Mouse (Mus musculus): ENCODE data around the gene S100a1.
A peak's percentile ranks its signal among the peaks of the same experiment; 100 is the strongest.

S100a1 gene

DNA sequence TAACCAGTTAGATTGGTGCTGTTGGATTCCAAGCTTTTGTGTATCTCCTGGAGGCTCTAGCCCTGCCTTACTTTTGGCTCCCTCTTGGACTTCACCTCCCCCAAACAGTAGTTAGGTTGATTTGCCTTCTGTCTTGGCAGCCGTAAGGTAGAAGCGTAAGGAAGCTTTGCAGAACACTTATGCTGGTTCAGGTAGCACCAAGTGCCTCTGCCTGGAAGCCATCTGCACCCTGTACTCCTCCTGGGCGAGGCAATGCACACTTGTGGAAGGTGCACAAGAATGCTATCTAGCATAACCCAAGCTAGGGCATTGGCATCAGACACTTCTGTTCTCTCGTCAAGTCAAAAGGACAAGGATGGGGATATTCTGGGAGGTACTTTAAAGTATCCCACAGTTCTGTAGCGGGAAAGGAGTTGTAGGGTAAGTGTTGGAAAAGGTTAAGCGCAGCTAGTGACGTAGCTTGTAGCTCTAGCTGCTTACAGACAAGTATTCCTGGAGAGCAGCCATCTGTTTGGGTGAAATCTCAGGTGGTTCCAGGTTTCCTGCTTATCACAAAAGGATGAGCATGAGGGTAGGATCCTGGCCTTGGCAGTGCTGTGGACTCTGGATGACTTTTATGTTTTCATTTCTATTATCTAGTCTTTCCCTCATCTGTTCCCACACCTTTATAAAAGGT, 18.2 kb downstream of the S100a1 start:
- Histone ChIP-seq H3K27me3 (ENCODE audit: control insufficient read depth, insufficient read depth, low read length, poor library complexity, severe bottlenecking) (no peaks in the 10 kb centered on the region), H3K36me3 (ENCODE audit: control insufficient read depth, insufficient read depth, low read length, poor library complexity, severe bottlenecking) (peaks cover 11% of the 10 kb centered on the region)

DNA sequence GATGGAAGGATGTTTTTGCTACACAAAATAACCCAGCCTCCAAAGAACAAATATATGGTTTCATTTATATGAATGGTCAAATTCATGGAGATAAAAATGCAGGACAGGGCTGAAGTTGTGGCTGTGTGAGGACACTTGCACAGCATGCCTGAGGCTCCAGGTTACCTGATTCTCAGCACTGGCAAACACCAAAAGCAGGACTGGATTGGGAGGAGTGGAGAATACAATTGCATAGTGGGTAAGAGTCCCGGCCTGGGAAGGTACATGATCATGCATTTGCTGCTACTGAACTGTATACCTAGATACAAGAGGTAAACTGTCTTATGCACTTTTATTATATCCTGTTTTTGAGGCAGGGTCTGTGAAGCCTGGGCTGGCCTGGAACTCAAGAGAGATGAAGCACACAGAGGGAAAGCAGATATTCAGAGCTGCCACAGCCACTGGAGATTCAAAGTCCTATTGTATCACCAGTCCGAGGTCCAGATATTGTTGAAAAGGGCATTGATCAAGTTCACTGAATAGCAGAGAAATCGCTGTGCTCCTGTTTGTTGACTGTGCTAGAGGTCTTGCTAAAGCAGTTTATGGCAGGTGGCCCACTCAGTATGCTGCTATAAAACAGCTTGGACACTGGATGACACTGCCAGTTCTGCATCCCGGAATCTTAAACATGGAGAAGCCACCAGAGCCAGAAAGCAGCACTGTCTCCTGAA, 20.2 kb downstream of the S100a1 start:
- no peak for DNase-seq (ENCODE audit: low read depth, low spot score)
- Histone ChIP-seq H3K36me3 (ENCODE audit: control insufficient read depth, insufficient read depth, low read length, poor library complexity, severe bottlenecking) (peaks cover 10% of the 10 kb centered on the region), H3K27me3 (ENCODE audit: control insufficient read depth, insufficient read depth, low read length, poor library complexity, severe bottlenecking) (no peaks in the 10 kb centered on the region)

More for the DNA sequence above, 18.2 kb downstream of the S100a1 start:
- DNase-seq (ENCODE audit: low read depth, low spot score) = no peak

DNA sequence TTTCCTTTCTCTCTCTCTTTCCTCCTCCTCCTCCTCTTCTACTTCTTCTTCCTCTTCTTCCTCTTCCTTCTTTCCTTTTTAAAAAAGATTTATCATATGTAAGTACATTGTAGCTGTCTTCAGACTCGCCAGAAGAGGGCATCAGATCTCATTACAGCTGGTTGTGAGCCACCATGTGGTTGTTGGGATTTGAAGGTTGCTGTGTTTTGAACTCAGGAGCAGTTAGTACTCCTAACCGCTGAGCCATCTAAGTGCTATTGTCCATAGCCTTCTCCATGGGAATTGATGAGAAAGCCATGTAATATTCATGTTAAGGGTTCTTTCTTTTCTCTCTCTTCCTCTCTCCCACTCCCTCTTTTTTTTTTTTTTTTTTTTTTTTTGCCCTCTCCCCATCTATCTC, 22.8 kb downstream of the S100a1 start:
- Histone ChIP-seq H3K36me3 (ENCODE audit: control insufficient read depth, insufficient read depth, low read length, poor library complexity, severe bottlenecking) (peaks cover 4% of the 10 kb centered on the region; the same call in 1 of the 2 replicates), H3K27me3 (ENCODE audit: control insufficient read depth, insufficient read depth, low read length, poor library complexity, severe bottlenecking) (no peaks in the 10 kb centered on the region)
- DNase-seq (ENCODE audit: low read depth, low spot score) = peak; percentile 71

DNA sequence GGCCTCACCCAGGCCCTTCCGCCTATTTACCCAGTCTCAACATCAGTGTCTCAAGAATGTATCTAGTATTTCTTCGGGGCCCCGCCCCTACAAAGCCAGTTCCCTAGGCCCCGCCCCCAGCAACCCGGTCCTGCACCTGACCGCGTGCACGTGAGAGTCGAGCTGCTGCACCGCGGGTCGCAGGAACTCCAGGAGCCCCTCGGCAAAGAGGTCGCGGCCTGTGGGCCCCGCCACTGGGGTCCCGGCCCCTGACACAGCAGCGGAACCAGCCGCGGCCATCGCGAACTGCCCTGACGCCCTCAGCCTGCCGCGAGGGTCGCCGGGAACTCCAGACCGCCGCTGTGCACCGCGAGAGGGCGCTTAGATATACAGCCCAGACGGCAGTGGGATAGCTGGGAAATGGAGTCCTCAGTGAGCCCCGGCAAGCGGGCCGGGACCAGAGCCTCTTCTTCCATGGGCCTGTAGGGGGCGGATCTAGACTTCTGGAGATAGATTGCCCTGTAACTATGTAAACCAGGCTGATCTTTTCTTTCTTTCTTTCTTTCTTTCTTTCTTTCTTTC, 23.4 kb downstream of the S100a1 start, which contains the start of gene Snapin:
Gene Snapin, minus strand, starts transcription at position 338 of the 561 bp plus-strand sequence.
- H3K36me3 ChIP-seq (ENCODE audit: control insufficient read depth, insufficient read depth, low read length, poor library complexity, severe bottlenecking) = peaks cover 4% of the 10 kb centered on the region; the same call in 1 of the 2 replicates
- H3K27me3 ChIP-seq (ENCODE audit: control insufficient read depth, insufficient read depth, low read length, poor library complexity, severe bottlenecking) = no peaks in the 10 kb centered on the region
- DNase-seq (ENCODE audit: low read depth, low spot score) = peak; percentile 97

DNA sequence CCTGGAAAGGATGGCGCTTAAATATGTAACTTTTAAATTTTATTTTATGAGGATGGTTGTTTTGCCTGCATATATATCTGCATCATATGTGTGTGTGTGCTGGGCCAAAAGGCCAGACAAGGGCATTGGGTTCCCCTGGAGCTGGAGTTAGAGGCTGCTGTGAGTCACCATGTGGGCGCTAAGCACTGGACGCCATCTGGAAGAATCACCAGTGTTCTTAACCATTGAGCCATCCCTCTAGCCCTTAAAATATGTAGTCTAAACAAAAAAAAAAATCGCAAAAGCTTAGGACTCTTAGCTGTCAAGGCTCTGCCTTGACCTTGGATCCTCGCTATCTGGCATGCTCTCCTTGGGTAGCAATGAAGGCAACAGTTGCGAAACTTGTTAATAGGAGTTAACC, 25.6 kb downstream of the S100a1 start:
- peaks cover 4% of the 10 kb centered on the region; the same call in 1 of the 2 replicates for H3K36me3 ChIP-seq (ENCODE audit: control insufficient read depth, insufficient read depth, low read length, poor library complexity, severe bottlenecking)
- DNase-seq (ENCODE audit: low read depth, low spot score) = no peak
- no peaks in the 10 kb centered on the region for H3K27me3 ChIP-seq (ENCODE audit: control insufficient read depth, insufficient read depth, low read length, poor library complexity, severe bottlenecking)

DNA sequence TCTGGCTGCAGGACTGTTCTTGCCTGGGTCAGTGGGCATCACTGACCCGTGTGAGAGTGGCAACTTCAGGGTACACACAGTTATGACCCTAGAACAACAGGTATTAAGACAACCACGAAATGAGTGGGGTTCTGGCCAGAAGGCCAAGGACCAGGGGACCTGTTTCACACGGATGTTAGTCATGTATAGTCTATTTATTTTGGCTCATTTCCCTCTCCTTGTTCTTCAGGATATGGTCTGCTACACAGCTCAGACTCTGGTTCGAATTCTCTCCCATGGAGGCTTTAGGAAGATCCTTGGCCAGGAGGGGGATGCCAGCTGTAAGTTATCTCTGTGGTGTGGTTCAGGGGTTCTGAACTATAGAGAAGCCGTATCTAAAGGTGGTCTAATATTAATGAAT, 27.2 kb downstream of the S100a1 start:
- H3K36me3 ChIP-seq (ENCODE audit: control insufficient read depth, insufficient read depth, low read length, poor library complexity, severe bottlenecking) = peaks cover 8% of the 10 kb centered on the region

DNA sequence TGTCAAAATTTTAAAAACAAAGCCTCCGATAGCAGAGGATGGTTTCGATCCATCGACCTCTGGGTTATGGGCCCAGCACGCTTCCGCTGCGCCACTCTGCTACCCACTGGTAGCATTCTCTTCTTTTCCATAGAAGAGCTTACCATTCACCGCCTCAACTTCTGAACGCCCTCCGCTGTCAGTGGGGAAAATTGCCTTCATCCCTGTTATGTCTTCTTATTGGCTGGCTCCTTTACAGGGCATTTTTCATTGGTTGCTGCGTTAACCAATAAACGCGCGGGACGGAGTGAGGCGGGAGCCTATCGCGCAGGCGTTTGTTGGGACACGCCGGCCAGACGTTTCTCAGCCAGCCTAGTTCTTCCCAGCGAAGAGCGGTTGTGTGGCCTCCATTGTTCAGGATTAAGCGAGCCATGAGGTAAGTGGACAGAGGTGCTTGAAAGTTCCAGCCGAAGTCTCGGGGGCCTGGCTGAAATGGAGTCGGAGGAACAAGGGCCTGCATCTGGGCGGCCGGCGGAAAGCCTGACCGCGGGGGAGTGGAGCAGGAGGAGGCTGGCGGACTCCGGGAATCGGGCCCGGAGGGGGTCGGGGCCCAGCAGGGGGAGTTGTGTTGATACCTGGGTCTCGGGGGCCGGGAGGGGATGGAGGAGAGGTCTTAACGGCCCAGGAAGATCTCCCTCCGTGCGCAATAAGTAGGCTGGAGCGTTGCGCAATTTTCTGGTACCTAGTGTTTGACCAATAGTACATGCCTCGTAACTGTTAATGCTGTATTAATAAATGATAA, 38.2 kb downstream of the S100a1 start, which contains the start of gene Ilf2:
Gene Ilf2, plus strand, starts transcription at position 296 of the 781 bp plus-strand sequence.
- peak; percentile 99 for DNase-seq (ENCODE audit: low read depth, low spot score)
- Histone ChIP-seq H3K36me3 (ENCODE audit: control insufficient read depth, insufficient read depth, low read length, poor library complexity, severe bottlenecking) (no peaks in the 10 kb centered on the region), H3K27me3 (ENCODE audit: control insufficient read depth, insufficient read depth, low read length, poor library complexity, severe bottlenecking) (no peaks in the 10 kb centered on the region)

More for the DNA sequence above, 27.2 kb downstream of the S100a1 start:
- no peaks in the 10 kb centered on the region for H3K27me3 ChIP-seq (ENCODE audit: control insufficient read depth, insufficient read depth, low read length, poor library complexity, severe bottlenecking)
- DNase-seq (ENCODE audit: low read depth, low spot score) = no peak

DNA sequence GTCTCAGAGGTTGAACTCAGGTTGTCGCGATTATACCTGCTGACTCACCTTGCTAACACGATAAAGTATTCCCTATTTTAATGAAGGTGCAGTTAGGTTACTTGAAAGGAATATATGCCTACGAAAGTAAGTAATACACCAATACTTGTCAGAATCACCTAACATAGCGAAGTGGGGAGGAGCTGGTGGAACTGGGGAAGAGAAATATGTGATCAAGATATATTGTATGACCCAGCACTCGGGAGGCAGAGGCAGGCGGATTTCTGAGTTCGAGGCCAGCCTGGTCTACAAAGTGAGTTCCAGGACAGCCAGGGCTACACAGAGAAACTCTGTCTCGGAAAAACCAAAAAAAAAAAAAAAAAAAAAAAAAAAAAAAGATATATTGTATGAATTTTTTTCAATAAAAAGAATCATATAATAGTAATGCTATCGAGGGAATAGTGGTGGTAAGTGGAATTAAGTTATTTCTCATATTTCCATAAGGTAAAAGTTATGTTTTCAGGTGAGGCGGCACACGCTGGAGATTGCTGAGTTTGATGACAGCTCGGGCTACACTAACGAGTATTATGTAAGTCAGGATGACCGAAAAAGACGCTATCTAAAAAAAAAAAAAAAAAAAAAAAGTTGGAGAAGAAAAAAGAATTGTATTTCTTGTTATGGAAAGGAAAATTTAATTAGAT, 38.9 kb downstream of the S100a1 start:
- Histone ChIP-seq H3K36me3 (ENCODE audit: control insufficient read depth, insufficient read depth, low read length, poor library complexity, severe bottlenecking) (no peaks in the 10 kb centered on the region), H3K27me3 (ENCODE audit: control insufficient read depth, insufficient read depth, low read length, poor library complexity, severe bottlenecking) (no peaks in the 10 kb centered on the region)
- DNase-seq (ENCODE audit: low read depth, low spot score) = no peak

DNA sequence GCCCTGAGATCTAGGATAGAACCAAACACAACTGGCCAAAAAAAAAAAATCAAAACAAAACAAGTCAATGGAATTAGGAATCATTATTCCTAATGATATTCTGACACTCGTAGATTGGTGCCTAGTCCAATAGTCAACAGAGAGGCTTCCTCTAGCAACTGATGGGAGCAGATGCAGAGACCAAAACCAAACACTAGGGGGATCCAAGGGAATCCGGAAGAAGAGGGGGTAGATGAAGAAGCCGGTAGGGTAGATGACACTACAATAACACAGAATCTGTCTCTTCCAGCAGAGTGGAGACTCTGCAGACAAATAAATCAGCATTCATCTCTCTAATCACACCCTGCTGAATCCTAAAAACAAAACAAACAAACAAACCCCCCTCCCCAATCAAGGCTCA, 42.0 kb downstream of the S100a1 start:
- Histone ChIP-seq H3K36me3 (ENCODE audit: control insufficient read depth, insufficient read depth, low read length, poor library complexity, severe bottlenecking) (no peaks in the 10 kb centered on the region), H3K27me3 (ENCODE audit: control insufficient read depth, insufficient read depth, low read length, poor library complexity, severe bottlenecking) (no peaks in the 10 kb centered on the region)
- DNase-seq (ENCODE audit: low read depth, low spot score) = peak; percentile 86

DNA sequence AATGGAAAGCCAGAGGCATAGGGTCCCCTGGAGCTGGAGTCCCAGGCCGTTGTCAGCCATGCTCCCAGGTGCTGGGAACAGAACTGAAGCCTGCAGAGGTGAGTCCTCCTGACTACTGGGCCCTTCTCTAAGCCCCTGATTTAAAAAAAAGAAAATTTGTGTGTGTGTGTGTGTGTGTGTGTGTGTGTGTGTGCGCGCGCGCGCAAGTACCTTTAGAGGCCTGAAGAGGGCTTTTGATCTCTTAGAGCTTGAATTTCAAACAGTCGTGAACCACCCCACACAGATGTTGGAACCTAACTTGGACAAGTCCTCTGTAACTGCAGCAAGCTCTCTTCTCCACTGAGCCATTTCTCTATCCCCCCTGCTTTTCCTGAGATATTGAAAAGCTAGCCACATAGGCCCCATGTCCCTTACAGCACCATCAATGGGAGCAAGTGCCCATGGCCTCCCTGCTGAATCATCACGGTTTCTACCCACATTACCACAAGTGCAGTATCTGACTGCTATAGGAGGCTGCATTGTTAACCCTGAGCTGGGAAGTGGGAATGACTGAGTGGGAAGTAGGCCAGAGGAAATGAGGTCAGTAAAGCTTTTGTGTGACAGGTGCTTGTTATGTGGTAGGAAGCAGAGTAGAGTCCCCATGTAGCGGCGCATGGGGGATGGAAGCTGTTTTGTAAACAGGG, 46.4 kb downstream of the S100a1 start:
- Histone ChIP-seq H3K36me3 (ENCODE audit: control insufficient read depth, insufficient read depth, low read length, poor library complexity, severe bottlenecking) (no peaks in the 10 kb centered on the region), H3K27me3 (ENCODE audit: control insufficient read depth, insufficient read depth, low read length, poor library complexity, severe bottlenecking) (peaks cover 4% of the 10 kb centered on the region; the same call in 1 of the 2 replicates)
- no peak for DNase-seq (ENCODE audit: low read depth, low spot score)

DNA sequence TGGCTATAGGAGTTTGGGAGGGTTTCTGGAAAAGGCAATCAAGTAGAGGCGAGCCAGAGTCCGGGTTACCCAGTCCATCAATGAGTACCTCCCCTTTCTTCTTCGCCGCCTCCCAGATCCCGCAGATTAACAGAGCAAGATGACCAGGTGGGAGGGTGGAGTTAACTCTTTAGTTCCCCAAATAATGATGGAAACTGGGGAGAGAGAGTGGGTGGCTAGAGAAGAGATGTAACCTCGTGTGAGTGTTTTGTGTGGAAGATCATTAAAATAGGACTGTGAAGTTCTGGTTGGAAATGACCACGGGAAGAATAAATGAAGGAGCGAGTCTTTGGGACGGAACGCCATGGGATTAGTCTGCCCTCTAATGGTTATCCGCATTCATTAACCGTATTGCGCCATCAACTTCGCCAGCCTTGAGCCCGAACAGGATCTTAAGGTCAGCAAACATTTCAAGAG, 47.9 kb downstream of the S100a1 start:
- H3K36me3 ChIP-seq (ENCODE audit: control insufficient read depth, insufficient read depth, low read length, poor library complexity, severe bottlenecking) = no peaks in the 10 kb centered on the region
- H3K27me3 ChIP-seq (ENCODE audit: control insufficient read depth, insufficient read depth, low read length, poor library complexity, severe bottlenecking) = peaks cover 4% of the 10 kb centered on the region; the same call in 1 of the 2 replicates
- peak; percentile 52 for DNase-seq (ENCODE audit: low read depth, low spot score)

DNA sequence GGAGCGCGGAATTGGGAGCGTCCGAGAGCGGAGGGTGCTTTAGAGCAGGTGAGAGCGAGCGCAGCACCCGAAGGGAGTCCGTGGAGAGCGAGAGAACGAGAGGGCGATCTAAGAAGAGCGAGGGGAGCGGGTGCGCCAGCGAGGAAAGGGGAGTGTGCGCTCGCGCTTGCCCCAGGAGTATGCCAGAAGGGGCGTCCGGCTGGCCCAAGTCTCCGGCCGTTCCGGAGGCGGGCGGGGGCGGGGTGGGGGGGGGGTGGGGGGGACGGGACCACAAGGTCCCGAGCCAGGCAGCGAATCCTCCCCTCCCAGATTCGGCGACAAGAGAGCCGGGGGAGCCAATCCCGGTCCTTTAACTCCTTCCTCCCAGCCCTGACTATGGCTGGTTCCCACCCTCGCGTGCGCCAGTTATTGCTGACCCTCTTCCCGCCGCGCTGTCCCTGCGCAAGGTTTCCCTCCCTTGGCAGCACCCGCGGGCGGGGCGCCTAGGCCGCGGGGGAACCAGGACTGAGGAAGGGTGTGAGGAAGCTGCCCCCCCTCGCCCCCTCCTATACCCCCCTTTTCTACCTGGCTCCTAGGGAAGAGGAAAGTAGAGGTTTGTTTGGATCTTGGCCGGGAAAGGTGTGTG, 48.4 kb downstream of the S100a1 start, which contains the start of gene Npr1:
Gene Npr1, minus strand, starts transcription at position 181 of the 625 bp plus-strand sequence.
- no peaks in the 10 kb centered on the region for H3K36me3 ChIP-seq (ENCODE audit: control insufficient read depth, insufficient read depth, low read length, poor library complexity, severe bottlenecking)
- DNase-seq (ENCODE audit: low read depth, low spot score) = no peak
- H3K27me3 ChIP-seq (ENCODE audit: control insufficient read depth, insufficient read depth, low read length, poor library complexity, severe bottlenecking) = peaks cover 4% of the 10 kb centered on the region; the same call in 1 of the 2 replicates

DNA sequence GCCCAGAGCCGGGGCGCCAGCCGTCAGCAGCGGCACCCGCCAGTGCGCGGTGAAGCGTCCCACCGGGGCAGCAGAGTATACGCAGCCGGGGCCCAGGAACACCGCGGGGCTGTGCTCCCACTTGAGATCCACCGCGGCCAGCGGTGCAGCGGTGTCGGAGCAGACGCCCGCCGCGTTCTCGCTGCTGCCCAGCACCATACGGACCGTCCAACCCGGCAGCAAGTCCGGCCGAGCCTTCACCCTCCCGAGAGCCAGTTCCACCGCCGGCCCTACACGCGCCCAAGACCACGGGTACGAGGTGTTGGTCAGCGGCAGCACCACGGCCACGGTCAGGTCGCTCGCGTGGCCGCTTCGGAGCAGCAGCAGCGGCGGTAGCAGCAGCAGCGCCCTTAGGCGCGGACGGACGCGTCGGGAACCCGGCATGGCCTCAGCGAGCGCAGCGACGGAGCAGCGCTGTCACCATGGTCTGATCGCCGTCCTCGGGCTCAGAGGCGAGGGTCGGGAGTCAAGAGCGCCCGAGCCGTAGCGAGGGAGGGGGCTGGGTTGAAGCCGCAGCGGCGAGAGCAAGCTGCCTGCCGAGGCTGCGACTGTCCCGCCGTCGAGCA, 49.0 kb downstream of the S100a1 start:
- DNase-seq (ENCODE audit: low read depth, low spot score) = peak; percentile 45
- peaks cover 4% of the 10 kb centered on the region; the same call in 1 of the 2 replicates for H3K27me3 ChIP-seq (ENCODE audit: control insufficient read depth, insufficient read depth, low read length, poor library complexity, severe bottlenecking)

More for the DNA sequence above, 49.0 kb downstream of the S100a1 start:
- H3K36me3 ChIP-seq (ENCODE audit: control insufficient read depth, insufficient read depth, low read length, poor library complexity, severe bottlenecking) = no peaks in the 10 kb centered on the region
